Mouse (Mus musculus): ENCODE measurements around the gene Rtn3. TPM values are rescaled to one million over a fixed set of nuclear protein-coding genes. Genes with fewer than 3 reads are reported as not detected.
A peak's percentile ranks its signal among the peaks of the same experiment; 100 is the strongest.

The Rtn3 gene
- polyA plus RNA-seq, 1 experiment from 2014 or later = 102 TPM

GRCm38 (mm10) chr19:7388488-7388887, 94.6 kb downstream of the Rtn3 start:
- Histone ChIP-seq H3K27ac (no peak overlapping the region), H3K4me3 (no peak overlapping the region), H3K27me3 (no peaks in the 10 kb centered on the region), H3K36me3 (peaks cover 12% of the 10 kb centered on the region), H3K9me3 (peaks cover 22% of the 10 kb centered on the region), H3K4me2 (replicated peaks) (no peak overlapping the region), H3K9ac (no peak overlapping the region), H3K4me1 (peaks cover 8% of the 10 kb centered on the region)
- 83% methylated on average over 6 of the region's 6 CpGs for WGBS
- ATAC-seq (ENCODE audit: low FRiP score, low read depth) = no peak

DNA sequence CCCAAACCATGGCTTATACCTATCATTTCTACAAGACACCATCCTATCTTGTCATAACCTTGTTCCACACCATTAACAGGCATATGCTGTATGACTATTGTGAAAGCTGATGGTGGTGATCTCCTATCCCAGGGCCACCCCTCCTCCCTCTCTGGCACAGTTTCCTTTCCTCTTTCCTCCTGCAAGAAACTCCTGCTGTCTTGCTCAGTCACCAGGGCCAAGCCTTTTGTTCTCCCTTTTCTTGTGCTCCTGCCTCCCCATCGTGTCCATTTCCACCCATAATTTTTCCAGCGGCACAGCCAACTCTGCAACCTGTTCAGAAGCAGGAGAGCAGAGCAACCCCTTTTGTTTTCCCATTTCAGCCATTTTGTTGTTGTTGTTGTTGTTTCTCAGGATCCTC, 97.0 kb downstream of the Rtn3 start:
- Histone ChIP-seq H3K9ac (no peak overlapping the region), H3K4me3 (no peak overlapping the region), H3K4me1 (peaks cover 18% of the 10 kb centered on the region), H3K4me2 (replicated peaks) (no peak overlapping the region), H3K36me3 (peaks cover 10% of the 10 kb centered on the region), H3K27ac (no peak overlapping the region), H3K27me3 (no peaks in the 10 kb centered on the region), H3K9me3 (peaks cover 19% of the 10 kb centered on the region)
- 75% methylated on average over 2 of the region's 2 CpGs for WGBS
- ATAC-seq (ENCODE audit: low FRiP score, low read depth) = no peak

GRCm38 (mm10) chr19:7382903-7383865, 99.9 kb downstream of the Rtn3 start, which contains the start of gene Spindoc:
Spindoc (minus strand) TSS chr19:7382994.
- peak; percentile 98 for ATAC-seq (ENCODE audit: low FRiP score, low read depth)
- peaks cover 12% of the 10 kb centered on the region; the same call in 1 of the 2 replicates for H3K9me3 ChIP-seq
- H3K27me3 ChIP-seq = no peaks in the 10 kb centered on the region
- peak within 1 kb of the TSS; percentile 86 for H3K9ac ChIP-seq
- H3K4me1 ChIP-seq = peaks cover 26% of the 10 kb centered on the region
- peak within 1 kb of the TSS; percentile 85 for H3K27ac ChIP-seq
- peak within 1 kb of the TSS; percentile 80 for H3K4me3 ChIP-seq
- peak within 1 kb of the TSS; percentile 66 for H3K4me2 ChIP-seq (replicated peaks)
- 1% methylated on average over 44 of the region's 52 CpGs for WGBS
- peaks cover 20% of the 10 kb centered on the region for H3K36me3 ChIP-seq

- Histone ChIP-seq H3K4me3 (peak overlapping the region; percentile 80), H3K9me3 (peaks cover 7% of the 10 kb centered on the region; the same call in 1 of the 2 replicates), H3K27me3 (no peaks in the 10 kb centered on the region), H3K4me2 (replicated peaks) (peak overlapping the region; percentile 66), H3K9ac (peak overlapping the region; percentile 86), H3K4me1 (peaks cover 26% of the 10 kb centered on the region), H3K27ac (peak overlapping the region; percentile 85), H3K36me3 (peaks cover 23% of the 10 kb centered on the region)
- peak; percentile 58 for ATAC-seq (ENCODE audit: low FRiP score, low read depth)
- under 1% methylated on average over 57 of the region's 60 CpGs for WGBS
These were observed 100.7 kb downstream of the Rtn3 start for GRCm38 (mm10) chr19:7382248-7382902.

GRCm38 (mm10) chr19:7381906-7382247, 101.2 kb downstream of the Rtn3 start:
- H3K4me2 ChIP-seq (replicated peaks) = peak overlapping the region; percentile 66
- WGBS = 2% methylated on average over 8 of the region's 8 CpGs
- H3K9ac ChIP-seq = peak overlapping the region; percentile 86
- peaks cover 26% of the 10 kb centered on the region for H3K4me1 ChIP-seq
- no peaks in the 10 kb centered on the region for H3K27me3 ChIP-seq
- H3K27ac ChIP-seq = peak overlapping the region; percentile 85
- peaks cover 7% of the 10 kb centered on the region; the same call in 1 of the 2 replicates for H3K9me3 ChIP-seq
- ATAC-seq (ENCODE audit: low FRiP score, low read depth) = no peak
- H3K36me3 ChIP-seq = peaks cover 23% of the 10 kb centered on the region
- H3K4me3 ChIP-seq = peak overlapping the region; percentile 80

DNA sequence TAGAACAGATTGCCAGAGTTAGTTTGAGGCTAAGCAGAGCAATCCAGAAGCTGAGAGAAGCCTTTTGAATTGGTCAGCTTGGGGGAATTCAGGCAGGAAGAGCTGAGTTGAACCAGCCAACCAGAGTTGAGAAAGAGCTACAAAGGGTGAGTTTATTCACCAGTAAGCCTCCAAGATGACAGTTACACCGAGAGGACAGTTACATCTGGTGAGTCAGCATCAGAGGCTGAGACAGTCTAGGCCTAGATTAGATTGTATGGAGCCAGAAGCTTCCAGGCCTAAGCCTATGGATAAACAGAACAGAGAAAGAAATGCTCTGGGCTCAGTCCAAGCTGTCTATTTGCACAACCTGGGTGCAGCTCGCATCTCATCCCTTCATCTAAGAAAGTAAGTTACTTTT, 105.4 kb downstream of the Rtn3 start:
- Histone ChIP-seq H3K9me3 (no peaks in the 10 kb centered on the region), H3K36me3 (peaks cover 51% of the 10 kb centered on the region), H3K9ac (no peak overlapping the region), H3K27me3 (no peaks in the 10 kb centered on the region), H3K4me2 (replicated peaks) (no peak overlapping the region), H3K4me1 (peaks cover 16% of the 10 kb centered on the region), H3K4me3 (no peak overlapping the region), H3K27ac (no peak overlapping the region)
- 78% methylated on average over 2 of the region's 2 CpGs for whole genome bisulfite sequencing
- ATAC-seq (ENCODE audit: low FRiP score, low read depth) = no peak

Small RNA genes within 50 kb of the gene (microRNA-seq; reads per million reads assigned to microRNA genes)
- 1.2 reads per million for gene Mir6991

Other genes with a start within 250 kb of the Rtn3 start
- gene Naa40, start 242.1 kb downstream of the Rtn3 start, polyA plus RNA-seq (2015; fragmentation: Nextera tagmentation; extraction: Ambion mirVana) = 58.0 and 60.1 TPM in 2 replicates
- gene Rcor2, start 216.0 kb downstream of the Rtn3 start, polyA plus RNA-seq (2015; fragmentation: Nextera tagmentation; extraction: Ambion mirVana) = 24.9 and 25.0 TPM in 2 replicates
- gene Mark2, start 141.4 kb downstream of the Rtn3 start, polyA plus RNA-seq (2015; fragmentation: Nextera tagmentation; extraction: Ambion mirVana) = 38.2 and 44.3 TPM in 2 replicates
- 35.3 and 43.2 TPM in 2 replicates for gene Spindoc, start 100.3 kb downstream of the Rtn3 start, polyA plus RNA-seq (2015; fragmentation: Nextera tagmentation; extraction: Ambion mirVana)
- gene 2700081O15Rik, start 65.7 kb downstream of the Rtn3 start, polyA plus RNA-seq (2015; fragmentation: Nextera tagmentation; extraction: Ambion mirVana) = 10.0 and 10.5 TPM in 2 replicates
- 13.7 and 15.6 TPM in 2 replicates for gene Atl3, start 10.8 kb upstream of the Rtn3 start, polyA plus RNA-seq (2015; fragmentation: Nextera tagmentation; extraction: Ambion mirVana)
- 8.5 and 8.8 TPM in 2 replicates for gene Pla2g16, start 74.2 kb upstream of the Rtn3 start, polyA plus RNA-seq (2015; fragmentation: Nextera tagmentation; extraction: Ambion mirVana)
- gene Lgals12, start 123.9 kb upstream of the Rtn3 start, polyA plus RNA-seq (2015; fragmentation: Nextera tagmentation; extraction: Ambion mirVana) = 0.36 TPM in 2 replicates
- gene Hrasls5, start 129.3 kb upstream of the Rtn3 start, polyA plus RNA-seq (2015; fragmentation: Nextera tagmentation; extraction: Ambion mirVana) = 0.18 TPM in 1 of 2 replicates, not detected in the other
- gene Slc22a19, start 228.0 kb upstream of the Rtn3 start, polyA plus RNA-seq (2015; fragmentation: Nextera tagmentation; extraction: Ambion mirVana) = not detected in 2 replicates

Data from limb, embryonic 13.5 days (tissue).